Mouse (Mus musculus) midbrain, embryonic 11.5 days (tissue): ENCODE measurements around the gene Foxp3. TPM values are rescaled to one million over a fixed set of nuclear protein-coding genes. Genes with fewer than 3 reads are reported as not detected.

Experiments
- ATAC-seq: fragments of 200-750 bp; cut with Nextera tagmentation; 2 replicates; pipeline ENCODE4 v1.8.0; 2017; ENCODE audit warnings: moderate TSS enrichment, moderate library complexity; ENCODE audit not compliant: low FRiP score
- DNase-seq: peaks from one replicate; pipeline ENCODE4 v3.0.0; 2015; ENCODE audit warnings: low spot score; ENCODE audit errors: missing footprints
- H3K27ac ChIP-seq: fragments of 300-500 bp; sonication (generic); 2 replicates; pipeline ENCODE4 v1.5.1; 2014; ENCODE audit warnings: low read depth, low read length
- H3K27me3 ChIP-seq: fragments of 300-500 bp; sonication (generic); 2 replicates; pipeline ENCODE4 v1.6.1; 2014; ENCODE audit warnings: mild to moderate bottlenecking, low read length, moderate library complexity, mixed read lengths; ENCODE audit not compliant: control insufficient read depth, insufficient read depth
- H3K36me3 ChIP-seq: fragments of 300-500 bp; sonication (generic); 2 replicates; pipeline ENCODE4 v1.6.1; 2014; ENCODE audit warnings: mild to moderate bottlenecking, low read length, moderate library complexity, mixed read lengths; ENCODE audit not compliant: control insufficient read depth, insufficient read depth
- H3K4me1 ChIP-seq: fragments of 300-500 bp; sonication (generic); 2 replicates; pipeline ENCODE4 v1.6.1; 2014; ENCODE audit warnings: low read length; ENCODE audit not compliant: control insufficient read depth, insufficient read depth
- H3K4me2 ChIP-seq: fragments of 300-500 bp; sonication (generic); 2 replicates; pipeline ENCODE4 v1.6.1; 2014; ENCODE audit warnings: mild to moderate bottlenecking, moderate library complexity
- H3K4me3 ChIP-seq: fragments of 300-500 bp; sonication (generic); 2 replicates; pipeline ENCODE4 v1.5.1; 2014; ENCODE audit warnings: low read depth, low read length
- H3K9ac ChIP-seq: fragments of 300-500 bp; sonication (generic); 2 replicates; pipeline ENCODE4 v1.6.1; 2014; ENCODE audit warnings: low read length
- H3K9me3 ChIP-seq: fragments of 300-500 bp; sonication (generic); 2 replicates; pipeline ENCODE4 v1.6.1; 2016; ENCODE audit warnings: low read length; ENCODE audit not compliant: control insufficient read depth
- WGBS: fragments of 180-500 bp; shearing (Covaris S2); extraction: QIAGEN DNeasy Blood & Tissue Kit; methylation state at CpG from one replicate; pipeline ENCODE4 v1.1.7; 2014; 5-methylcytosine and 5-hydroxymethylcytosine counted together
- polyA plus RNA-seq: library from polyadenylated mRNA; unstranded; fragments of >200 nt; fragmentation: Nextera tagmentation; extraction: Ambion mirVana; gene quantifications from 2 replicates; pipeline ENCODE4 v1.2.1, GENCODE M21; 2014

The Foxp3 gene
- polyA plus RNA-seq, 1 experiment from 2014 or later, result 0.04 TPM

GRCm38 (mm10) chrX:7606783-7607182, 33.3 kb downstream of the Foxp3 start, which contains the start of gene Cacna1f:
Gene Cacna1f (plus strand): TSS chrX:7607083.
- Histone ChIP-seq H3K4me3 (no peak within 1 kb of the TSS), H3K27ac (no peak within 1 kb of the TSS), H3K9ac (no peak within 1 kb of the TSS), H3K27me3 (no peaks in the 10 kb centered on the region), H3K36me3 (no peaks in the 10 kb centered on the region), H3K4me2 (no peak within 1 kb of the TSS), H3K9me3 (no peaks in the 10 kb centered on the region), H3K4me1 (no peaks in the 10 kb centered on the region)
- ATAC-seq (no peak), DNase-seq (no peak)
- WGBS, result 78% methylated on average over 6 of the region's 6 CpGs

GRCm38 (mm10) chrX:7610035-7610434, 36.6 kb downstream of the Foxp3 start:
- no peaks in the 10 kb centered on the region for H3K9me3 ChIP-seq
- no peaks in the 10 kb centered on the region for H3K36me3 ChIP-seq
- H3K4me1 ChIP-seq, result no peaks in the 10 kb centered on the region
- H3K9ac ChIP-seq, result no peak overlapping the region; the same call in 1 of the 2 replicates
- DNase-seq (no peak), ATAC-seq (no peak)
- peak overlapping the region; percentile 65 for H3K4me2 ChIP-seq
- 19% methylated on average over 19 of the region's 21 CpGs for WGBS
- H3K27ac ChIP-seq, result no peak overlapping the region
- H3K27me3 ChIP-seq, result no peaks in the 10 kb centered on the region
- H3K4me3 ChIP-seq, result peak overlapping the region; percentile 31; the same call in 1 of the 2 replicates

GRCm38 (mm10) chrX:7610536-7611258, 37.3 kb downstream of the Foxp3 start:
- Histone ChIP-seq H3K27ac (no peak overlapping the region), H3K4me2 (peak overlapping the region; percentile 65), H3K4me3 (peak overlapping the region; percentile 31), H3K9ac (peak overlapping the region; percentile 48), H3K9me3 (no peaks in the 10 kb centered on the region), H3K4me1 (no peaks in the 10 kb centered on the region), H3K36me3 (no peaks in the 10 kb centered on the region), H3K27me3 (no peaks in the 10 kb centered on the region)
- DNase-seq (peak; percentile 84), ATAC-seq (peak; percentile 50; the same call in 1 of the 2 replicates)
- WGBS, result 21% methylated on average over 26 of the region's 26 CpGs

- H3K4me3 ChIP-seq, result no peak overlapping the region
- H3K4me1 ChIP-seq, result no peaks in the 10 kb centered on the region
- no peak for ATAC-seq
- no peaks in the 10 kb centered on the region for H3K27me3 ChIP-seq
- WGBS, result 83% methylated on average over 12 of the region's 12 CpGs
- H3K9me3 ChIP-seq, result no peaks in the 10 kb centered on the region
- no peak overlapping the region for H3K27ac ChIP-seq
- no peak overlapping the region for H3K9ac ChIP-seq
- no peak for DNase-seq
- no peak overlapping the region for H3K4me2 ChIP-seq
- no peaks in the 10 kb centered on the region for H3K36me3 ChIP-seq
These were observed 44.6 kb downstream of the Foxp3 start for GRCm38 (mm10) chrX:7617889-7618551.

GRCm38 (mm10) chrX:7632560-7632959, 59.1 kb downstream of the Foxp3 start:
- DNase-seq (no peak), ATAC-seq (no peak)
- H3K4me1 ChIP-seq, result no peaks in the 10 kb centered on the region
- H3K27me3 ChIP-seq, result no peaks in the 10 kb centered on the region
- 88% methylated on average over 6 of the region's 6 CpGs for WGBS
- no peaks in the 10 kb centered on the region for H3K36me3 ChIP-seq
- H3K4me3 ChIP-seq, result no peak overlapping the region
- no peak overlapping the region for H3K9ac ChIP-seq
- H3K4me2 ChIP-seq, result no peak overlapping the region
- no peak overlapping the region for H3K27ac ChIP-seq
- no peaks in the 10 kb centered on the region for H3K9me3 ChIP-seq

- Histone ChIP-seq H3K27me3 (no peaks in the 10 kb centered on the region), H3K4me2 (no peak overlapping the region), H3K4me3 (no peak overlapping the region), H3K27ac (no peak overlapping the region), H3K9ac (no peak overlapping the region), H3K4me1 (no peaks in the 10 kb centered on the region), H3K36me3 (no peaks in the 10 kb centered on the region), H3K9me3 (no peaks in the 10 kb centered on the region)
- 75% methylated on average over 3 of the region's 3 CpGs for WGBS
- DNase-seq (no peak), ATAC-seq (no peak)
These were observed 61.7 kb downstream of the Foxp3 start for GRCm38 (mm10) chrX:7635101-7635500.

- no peak within 1 kb of the TSS for H3K27ac ChIP-seq
- H3K27me3 ChIP-seq, result no peaks in the 10 kb centered on the region
- peak; percentile 98 for DNase-seq
- H3K9ac ChIP-seq, result peak within 1 kb of the TSS; percentile 60
- ATAC-seq, result peak; percentile 89
- no peaks in the 10 kb centered on the region for H3K4me1 ChIP-seq
- no peaks in the 10 kb centered on the region for H3K36me3 ChIP-seq
- H3K4me3 ChIP-seq, result peak within 1 kb of the TSS; percentile 45
- H3K4me2 ChIP-seq, result peak within 1 kb of the TSS; percentile 51
- 17% methylated on average over 40 of the region's 42 CpGs for WGBS
- no peaks in the 10 kb centered on the region for H3K9me3 ChIP-seq
These were observed 65.1 kb downstream of the Foxp3 start, which contains the start of gene Syp for GRCm38 (mm10) chrX:7638401-7639091. Gene Syp (plus strand): TSS chrX:7638471.

GRCm38 (mm10) chrX:7639536-7640325, 66.3 kb downstream of the Foxp3 start:
- H3K9me3 ChIP-seq, result no peaks in the 10 kb centered on the region
- no peaks in the 10 kb centered on the region for H3K36me3 ChIP-seq
- peak overlapping the region; percentile 60 for H3K9ac ChIP-seq
- H3K27me3 ChIP-seq, result no peaks in the 10 kb centered on the region
- no peaks in the 10 kb centered on the region for H3K4me1 ChIP-seq
- 20% methylated on average over 13 of the region's 13 CpGs for WGBS
- peak; percentile 31; the same call in 1 of the 2 replicates for ATAC-seq
- peak overlapping the region; percentile 51 for H3K4me2 ChIP-seq
- H3K4me3 ChIP-seq, result peak overlapping the region; percentile 45
- no peak overlapping the region for H3K27ac ChIP-seq
- DNase-seq, result no peak
